Mouse (Mus musculus): ENCODE measurements around the gene Dnaaf5. TPM values are rescaled to one million over a fixed set of nuclear protein-coding genes. Genes with fewer than 3 reads are reported as not detected.

Dnaaf5 gene
- polyA plus RNA-seq (2015; fragmentation: Nextera tagmentation; extraction: Ambion mirVana) = 2.4 and 2.5 TPM in 2 replicates

DNA sequence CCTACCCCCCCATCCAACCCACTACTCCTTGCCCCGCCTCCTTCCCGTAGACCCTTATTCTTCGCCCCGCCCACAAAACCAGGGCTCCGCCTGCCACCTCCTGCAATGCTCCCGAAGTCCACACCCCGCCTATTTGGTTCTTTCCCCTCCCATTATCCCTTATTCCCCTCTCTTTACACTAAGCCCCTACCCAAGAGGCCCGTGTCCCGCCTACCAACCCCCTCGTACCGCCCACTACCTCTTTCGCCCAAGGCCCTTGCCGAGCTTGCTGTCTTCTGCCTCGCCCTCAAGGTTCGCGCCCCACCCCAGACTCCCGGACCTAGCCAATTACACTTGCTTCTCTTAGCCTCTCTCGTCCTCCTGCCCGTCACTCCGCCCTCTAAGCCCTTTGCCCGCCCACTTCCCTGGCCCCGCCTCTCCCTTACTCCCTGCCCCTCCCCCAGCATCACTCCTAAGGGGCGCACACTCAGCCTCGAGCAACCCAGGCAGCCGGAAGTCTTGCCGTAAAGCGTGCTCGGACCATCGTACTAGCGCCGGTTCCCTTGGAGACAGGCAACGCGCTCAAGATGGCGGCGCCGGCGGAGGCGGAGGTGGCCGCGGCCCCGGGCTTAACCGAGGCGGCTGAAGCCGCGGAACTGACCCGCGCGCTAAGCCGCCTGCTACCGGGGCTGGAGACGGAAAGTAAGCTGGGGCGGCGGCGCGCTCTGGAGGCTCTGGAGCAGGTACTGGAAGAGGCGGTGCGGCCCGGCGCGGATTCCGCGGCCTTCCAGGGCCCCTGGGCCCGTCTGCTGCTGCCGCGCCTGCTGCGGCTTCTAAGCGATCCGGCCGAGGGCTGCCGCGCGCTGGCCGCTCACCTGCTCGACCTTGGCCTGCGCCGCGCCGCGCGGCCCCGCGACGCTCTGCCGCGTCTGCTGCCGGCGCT is at the start of gene Dnaaf5, which contains the start of gene Prkar1b:
Gene Dnaaf5 (plus strand): TSS at position 543 of the 922 bp plus-strand sequence.
Gene Prkar1b (minus strand): TSS at position 321 of the 922 bp plus-strand sequence.
- Histone ChIP-seq H3K9ac (peak within 1 kb of the TSS; percentile 71), H3K4me3 (replicated peaks) (peak within 1 kb of the TSS; percentile 87), H3K9me3 (replicated peaks) (no peaks in the 10 kb centered on the region), H3K27ac (replicated peaks) (peak within 1 kb of the TSS; percentile 72), H3K36me3 (replicated peaks) (peaks cover 29% of the 10 kb centered on the region; the same call in 1 of the 2 replicates), H3K4me2 (peak within 1 kb of the TSS; percentile 95), H3K4me1 (replicated peaks) (peaks cover 24% of the 10 kb centered on the region), H3K27me3 (no peaks in the 10 kb centered on the region)
- WGBS (ENCODE audit: insufficient replicate concordance) = under 1% methylated on average over 87 of the region's 87 CpGs
- ATAC-seq (ENCODE audit: insufficient read depth) = peak; percentile 92

DNA sequence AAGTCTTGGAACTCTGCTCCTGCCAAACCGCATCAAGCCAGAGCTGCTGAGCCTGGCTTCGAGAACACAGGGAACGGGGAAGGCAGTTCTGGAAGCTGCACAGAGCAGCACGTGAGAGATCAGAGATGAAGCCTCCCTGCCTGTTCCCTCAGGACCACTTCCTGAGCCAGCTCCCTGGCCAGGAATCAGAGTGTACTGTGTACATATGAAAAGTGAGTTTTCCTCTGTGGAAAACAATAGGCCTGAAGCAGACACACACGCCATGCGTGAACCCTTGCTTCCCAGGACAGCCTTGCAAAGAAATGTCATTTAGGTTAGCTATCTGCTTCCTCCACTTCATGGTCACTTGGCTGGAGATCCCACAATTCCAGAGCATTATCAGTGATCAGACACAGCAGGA is 48.2 kb upstream of the Dnaaf5 start:
- Histone ChIP-seq H3K4me1 (replicated peaks) (no peaks in the 10 kb centered on the region; the same call in 1 of the 2 replicates), H3K9ac (no peak overlapping the region)

DNA sequence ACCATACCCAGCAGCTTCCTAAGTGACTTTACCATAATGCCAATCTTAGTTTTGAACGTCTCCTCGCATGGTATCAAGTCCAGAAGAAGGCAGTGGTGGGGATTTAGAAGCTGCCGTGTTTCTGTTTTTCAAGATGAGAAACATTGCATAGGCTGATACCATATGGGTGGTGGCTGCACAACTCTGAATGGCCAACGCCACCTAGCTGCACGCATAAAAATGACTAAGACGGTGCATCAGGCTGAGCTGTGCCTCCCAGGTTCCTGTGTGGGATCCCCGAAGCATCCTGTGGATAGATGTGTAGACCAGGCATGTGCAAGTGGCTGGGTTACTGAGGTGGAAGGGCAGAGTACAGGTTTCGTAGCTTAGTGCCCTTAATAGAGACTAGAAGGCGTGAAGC is 42.2 kb upstream of the Dnaaf5 start:
- Histone ChIP-seq H3K4me1 (replicated peaks) (no peaks in the 10 kb centered on the region), H3K9me3 (replicated peaks) (no peaks in the 10 kb centered on the region), H3K4me3 (replicated peaks) (no peak overlapping the region), H3K36me3 (replicated peaks) (no peaks in the 10 kb centered on the region), H3K27ac (replicated peaks) (no peak overlapping the region), H3K4me2 (no peak overlapping the region), H3K27me3 (no peaks in the 10 kb centered on the region), H3K9ac (no peak overlapping the region)
- ATAC-seq (ENCODE audit: insufficient read depth) = no peak
- WGBS (ENCODE audit: insufficient replicate concordance) = 49% methylated on average over 9 of the region's 9 CpGs

More for the DNA sequence above, 48.2 kb upstream of the Dnaaf5 start:
- H3K4me2 ChIP-seq = no peak overlapping the region
- H3K36me3 ChIP-seq (replicated peaks) = no peaks in the 10 kb centered on the region
- H3K27me3 ChIP-seq = no peaks in the 10 kb centered on the region
- H3K27ac ChIP-seq (replicated peaks) = no peak overlapping the region
- no peak for ATAC-seq (ENCODE audit: insufficient read depth)
- H3K4me3 ChIP-seq (replicated peaks) = no peak overlapping the region
- no peaks in the 10 kb centered on the region for H3K9me3 ChIP-seq (replicated peaks)
- 65% methylated on average over 6 of the region's 6 CpGs for WGBS (ENCODE audit: insufficient replicate concordance)

GRCm38 (mm10) chr5:139110140-139110855 is 39.7 kb upstream of the Dnaaf5 start:
- H3K4me1 ChIP-seq (replicated peaks) = no peaks in the 10 kb centered on the region
- no peak overlapping the region for H3K9ac ChIP-seq
- no peak for ATAC-seq (ENCODE audit: insufficient read depth)
- no peaks in the 10 kb centered on the region for H3K36me3 ChIP-seq (replicated peaks)
- H3K4me2 ChIP-seq = no peak overlapping the region
- no peaks in the 10 kb centered on the region for H3K27me3 ChIP-seq
- no peak overlapping the region for H3K27ac ChIP-seq (replicated peaks)
- 51% methylated on average over 2 of the region's 2 CpGs for WGBS (ENCODE audit: insufficient replicate concordance)
- no peak overlapping the region for H3K4me3 ChIP-seq (replicated peaks)
- H3K9me3 ChIP-seq (replicated peaks) = no peaks in the 10 kb centered on the region

DNA sequence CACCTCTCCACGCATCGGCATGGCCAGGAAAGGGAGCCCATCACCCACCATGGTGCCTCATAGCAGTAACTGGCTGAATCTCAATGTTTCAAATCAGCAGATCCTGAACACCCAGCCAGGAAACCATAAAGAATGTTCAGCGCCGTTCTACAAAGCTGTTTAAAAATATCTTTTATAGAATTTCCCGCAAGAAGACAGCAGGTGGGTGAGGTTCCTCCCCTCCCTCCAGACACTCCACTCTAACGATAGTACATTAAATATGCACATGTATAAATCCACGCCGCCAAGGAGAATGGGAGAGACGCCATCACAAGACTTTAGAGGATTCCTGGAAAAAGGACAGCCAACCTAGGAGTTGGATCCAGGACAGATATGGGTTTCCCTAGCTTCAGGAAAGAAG is 38.0 kb upstream of the Dnaaf5 start:
- no peak for ATAC-seq (ENCODE audit: insufficient read depth)
- Histone ChIP-seq H3K4me2 (no peak overlapping the region), H3K4me1 (replicated peaks) (no peaks in the 10 kb centered on the region), H3K27me3 (no peaks in the 10 kb centered on the region), H3K36me3 (replicated peaks) (no peaks in the 10 kb centered on the region), H3K9me3 (replicated peaks) (no peaks in the 10 kb centered on the region), H3K27ac (replicated peaks) (no peak overlapping the region), H3K9ac (no peak overlapping the region), H3K4me3 (replicated peaks) (no peak overlapping the region)
- 58% methylated on average over 9 of the region's 9 CpGs for WGBS (ENCODE audit: insufficient replicate concordance)

DNA sequence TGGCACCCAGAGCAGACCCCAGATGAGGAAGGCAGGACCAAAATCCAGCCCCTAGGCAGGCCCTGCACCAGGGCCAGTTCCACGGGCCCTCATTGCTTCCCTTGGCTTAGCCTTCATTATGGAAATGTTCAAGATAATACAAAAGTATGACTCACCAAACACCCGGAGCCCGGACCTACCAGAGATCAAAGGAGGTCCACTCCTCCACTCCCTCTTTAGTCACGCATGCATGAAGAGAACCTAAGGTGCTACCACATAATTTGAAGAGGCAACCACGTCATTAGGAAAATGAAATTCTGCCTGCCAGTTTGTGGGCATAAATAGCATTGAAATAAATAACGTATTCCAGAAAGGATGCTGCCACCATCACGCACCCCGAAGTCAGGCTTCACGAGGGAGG is 37.6 kb upstream of the Dnaaf5 start:
- 67% methylated on average over 9 of the region's 9 CpGs for WGBS (ENCODE audit: insufficient replicate concordance)
- H3K9ac ChIP-seq = no peak overlapping the region
- H3K4me3 ChIP-seq (replicated peaks) = no peak overlapping the region
- no peaks in the 10 kb centered on the region for H3K4me1 ChIP-seq (replicated peaks)
- H3K4me2 ChIP-seq = no peak overlapping the region
- H3K27me3 ChIP-seq = no peaks in the 10 kb centered on the region
- no peaks in the 10 kb centered on the region for H3K9me3 ChIP-seq (replicated peaks)
- H3K36me3 ChIP-seq (replicated peaks) = no peaks in the 10 kb centered on the region
- ATAC-seq (ENCODE audit: insufficient read depth) = no peak
- no peak overlapping the region for H3K27ac ChIP-seq (replicated peaks)

DNA sequence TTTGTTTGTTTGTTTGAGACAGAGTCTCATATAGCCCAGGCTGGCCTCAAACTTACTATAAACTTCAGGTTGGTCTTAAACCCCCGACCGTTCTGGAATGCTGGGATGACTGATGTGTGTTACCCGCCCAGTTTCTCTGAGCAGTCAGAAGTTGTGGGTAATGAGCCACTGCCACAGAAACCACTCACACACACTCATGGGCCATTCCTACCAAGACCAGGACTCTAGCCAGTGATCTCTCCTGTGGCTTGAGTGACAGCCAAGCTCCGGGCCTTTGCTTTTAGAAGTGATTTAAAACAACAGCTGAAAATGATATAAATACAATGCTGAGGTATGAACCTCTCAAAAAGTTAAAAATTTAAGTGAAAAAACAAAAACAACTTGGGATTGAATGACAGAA is 35.1 kb upstream of the Dnaaf5 start:
- H3K9me3 ChIP-seq (replicated peaks) = no peaks in the 10 kb centered on the region
- no peaks in the 10 kb centered on the region for H3K27me3 ChIP-seq
- no peak overlapping the region for H3K27ac ChIP-seq (replicated peaks)
- no peak for ATAC-seq (ENCODE audit: insufficient read depth)
- WGBS (ENCODE audit: insufficient replicate concordance) = 64% methylated on average over 4 of the region's 4 CpGs
- no peak overlapping the region for H3K4me3 ChIP-seq (replicated peaks)
- no peaks in the 10 kb centered on the region for H3K4me1 ChIP-seq (replicated peaks)
- no peaks in the 10 kb centered on the region for H3K36me3 ChIP-seq (replicated peaks)
- no peak overlapping the region for H3K4me2 ChIP-seq
- H3K9ac ChIP-seq = no peak overlapping the region

DNA sequence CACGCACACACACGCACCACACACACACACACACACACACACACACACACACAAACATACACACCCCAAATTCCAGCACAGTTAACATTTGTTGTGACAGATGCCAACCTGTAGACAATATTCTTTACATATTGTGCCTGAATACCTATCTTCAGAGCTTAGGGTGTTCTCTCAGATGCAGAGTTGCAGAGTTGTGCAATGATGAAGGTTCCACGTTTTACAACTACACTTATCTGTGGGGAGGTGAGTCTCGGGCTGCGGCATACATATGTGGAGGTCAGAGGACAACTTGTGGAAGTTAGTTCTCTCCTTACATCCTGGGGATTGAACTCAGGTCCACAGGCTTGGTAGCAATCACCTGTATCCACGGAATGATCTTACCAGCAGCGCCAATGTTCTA is 34.5 kb upstream of the Dnaaf5 start:
- Histone ChIP-seq H3K4me3 (replicated peaks) (no peak overlapping the region), H3K4me1 (replicated peaks) (no peaks in the 10 kb centered on the region), H3K4me2 (no peak overlapping the region), H3K36me3 (replicated peaks) (no peaks in the 10 kb centered on the region), H3K27me3 (no peaks in the 10 kb centered on the region), H3K27ac (replicated peaks) (no peak overlapping the region), H3K9ac (no peak overlapping the region), H3K9me3 (replicated peaks) (no peaks in the 10 kb centered on the region)
- 65% methylated on average over 7 of the region's 7 CpGs for WGBS (ENCODE audit: insufficient replicate concordance)
- ATAC-seq (ENCODE audit: insufficient read depth) = no peak

DNA sequence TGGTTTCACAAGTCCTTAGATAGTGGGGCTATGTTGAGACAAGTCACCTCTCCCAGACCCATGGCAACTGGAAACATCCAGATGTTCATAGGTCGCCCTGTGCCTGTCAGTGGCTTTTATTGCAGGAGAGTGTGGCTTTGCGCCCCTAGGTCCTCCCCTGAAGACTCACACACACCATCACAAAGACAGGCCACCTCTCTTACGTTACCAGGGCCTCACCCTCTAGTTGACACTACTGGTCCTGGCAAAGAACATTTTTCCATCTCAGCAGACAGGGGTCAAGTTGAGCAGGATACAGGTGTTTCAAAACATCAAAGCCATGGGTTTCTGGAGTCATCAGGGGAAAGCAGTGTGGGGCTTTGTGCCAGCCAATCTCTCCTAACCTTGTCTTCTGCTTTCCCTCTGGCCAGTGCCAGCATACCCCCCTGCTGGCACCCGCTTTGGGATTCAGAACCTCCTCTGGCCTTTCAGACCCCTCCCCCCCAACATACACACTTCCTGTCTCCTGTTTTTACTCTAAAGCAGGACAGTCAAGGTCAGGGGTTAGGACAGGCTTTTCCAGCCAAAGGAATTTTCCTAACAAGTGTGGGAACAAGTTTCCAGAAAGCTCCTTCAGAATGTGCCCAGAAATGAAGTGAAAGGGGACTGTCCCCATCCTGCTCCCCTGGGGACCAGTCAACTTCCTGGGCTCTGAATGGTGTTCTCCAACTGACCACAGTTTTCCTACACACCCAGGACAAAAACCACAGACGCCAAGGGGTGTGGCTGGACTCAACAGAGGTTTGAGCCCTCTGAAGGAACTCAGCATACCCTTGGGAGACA is 31.7 kb upstream of the Dnaaf5 start:
- no peak overlapping the region for H3K4me2 ChIP-seq
- H3K9ac ChIP-seq = no peak overlapping the region
- H3K27ac ChIP-seq (replicated peaks) = no peak overlapping the region
- no peak overlapping the region for H3K4me3 ChIP-seq (replicated peaks)
- ATAC-seq (ENCODE audit: insufficient read depth) = no peak
- no peaks in the 10 kb centered on the region for H3K4me1 ChIP-seq (replicated peaks)
- WGBS (ENCODE audit: insufficient replicate concordance) = 46% methylated on average over 5 of the region's 5 CpGs
- H3K27me3 ChIP-seq = no peaks in the 10 kb centered on the region
- no peaks in the 10 kb centered on the region for H3K36me3 ChIP-seq (replicated peaks)
- H3K9me3 ChIP-seq (replicated peaks) = no peaks in the 10 kb centered on the region

- H3K27ac ChIP-seq (replicated peaks) = no peak overlapping the region
- 46% methylated on average over 2 of the region's 2 CpGs for WGBS (ENCODE audit: insufficient replicate concordance)
- H3K4me2 ChIP-seq = no peak overlapping the region
- no peak for ATAC-seq (ENCODE audit: insufficient read depth)
- no peak overlapping the region for H3K4me3 ChIP-seq (replicated peaks)
- H3K36me3 ChIP-seq (replicated peaks) = no peaks in the 10 kb centered on the region
- no peak overlapping the region for H3K9ac ChIP-seq
- H3K4me1 ChIP-seq (replicated peaks) = no peaks in the 10 kb centered on the region
- no peaks in the 10 kb centered on the region for H3K27me3 ChIP-seq
- no peaks in the 10 kb centered on the region for H3K9me3 ChIP-seq (replicated peaks)
Observed at GRCm38 (mm10) chr5:139118961-139119276, 31.1 kb upstream of the Dnaaf5 start.

DNA sequence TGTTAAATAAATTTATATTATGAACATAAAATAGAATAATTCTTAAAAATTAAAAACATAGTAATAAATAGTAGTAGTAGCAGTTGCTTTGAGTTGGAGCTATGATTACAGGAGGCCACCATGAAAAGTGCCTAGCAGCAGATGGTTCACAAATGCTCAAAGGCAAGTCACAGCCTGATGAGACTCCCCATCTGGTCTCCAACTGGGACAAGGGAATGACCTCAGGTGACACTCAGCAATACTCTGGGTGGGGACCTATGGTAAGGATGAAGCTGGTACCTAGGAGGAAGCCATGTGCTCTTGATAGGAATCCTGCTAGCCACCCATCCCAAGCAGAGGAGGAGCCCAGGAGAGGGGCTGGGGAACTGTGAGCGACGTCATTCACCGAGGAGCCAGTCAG is 24.3 kb upstream of the Dnaaf5 start:
- H3K9me3 ChIP-seq (replicated peaks) = no peaks in the 10 kb centered on the region
- H3K4me3 ChIP-seq (replicated peaks) = no peak overlapping the region
- ATAC-seq (ENCODE audit: insufficient read depth) = no peak
- WGBS (ENCODE audit: insufficient replicate concordance) = 59% methylated on average over 3 of the region's 3 CpGs
- no peaks in the 10 kb centered on the region for H3K36me3 ChIP-seq (replicated peaks)
- no peak overlapping the region for H3K27ac ChIP-seq (replicated peaks)
- no peak overlapping the region for H3K4me2 ChIP-seq
- H3K9ac ChIP-seq = no peak overlapping the region
- peaks cover 22% of the 10 kb centered on the region for H3K27me3 ChIP-seq
- H3K4me1 ChIP-seq (replicated peaks) = no peaks in the 10 kb centered on the region; the same call in 1 of the 2 replicates
